Mouse (Mus musculus): ENCODE measurements around the gene Whamm. TPM values are rescaled to one million over a fixed set of nuclear protein-coding genes. Genes with fewer than 3 reads are reported as not detected.

Gene Whamm
- 10 to 100 TPM; 15.4 to 16.4 TPM for total RNA-seq (2023)

GRCm38 (mm10) chr7:81571108-81571940, at the start of gene Whamm:
Gene Whamm, plus strand, starts transcription at chr7:81571266.

DNA sequence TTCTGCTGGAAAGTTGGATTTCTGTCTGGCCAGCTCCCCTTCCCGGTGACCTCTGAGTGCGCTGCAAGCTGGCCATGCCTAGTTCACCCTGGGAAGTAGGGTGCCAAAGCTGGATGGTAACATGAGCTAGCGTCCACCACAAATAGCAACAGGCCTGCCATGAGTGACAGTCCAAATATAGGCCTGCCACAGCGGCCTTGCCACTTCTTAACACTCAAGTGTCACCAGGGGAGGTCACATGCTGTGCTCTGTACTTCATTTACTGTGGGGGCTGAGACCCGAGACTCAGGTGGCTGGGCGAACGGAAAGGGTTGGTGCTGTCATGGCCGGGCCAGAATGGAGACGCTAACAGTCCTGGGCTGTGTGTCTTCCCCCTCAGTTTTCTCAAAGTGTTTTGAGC, 4.2 kb upstream of the Whamm start, which contains the start of gene Fsd2:
Gene Fsd2 (minus strand): TSS at position 53 of the 400 bp plus-strand sequence.

Other genes starting within 250 kb of the Whamm start
- gene Rps17, start 226.0 kb upstream of the Whamm start, total RNA-seq (2023), result 100 to 1,000 TPM; 767 to 843 TPM
- gene Cpeb1, start 115.8 kb upstream of the Whamm start, total RNA-seq (2023), result not detected
- gene Ap3b2, start 77.3 kb upstream of the Whamm start, total RNA-seq (2023), result not detected
- not detected for gene BC048679, start 73.0 kb upstream of the Whamm start, total RNA-seq (2023)
- not detected for gene Fsd2, start 4.3 kb upstream of the Whamm start, total RNA-seq (2023)
- gene Homer2, start 136.3 kb downstream of the Whamm start, total RNA-seq (2023), result under 1 TPM; 0.22 to 0.69 TPM
- gene Ramac, start 191.7 kb downstream of the Whamm start, total RNA-seq (2023), result 10 to 100 TPM; 48.0 to 50.6 TPM
- gene 3110040N11Rik, start 218.2 kb downstream of the Whamm start, total RNA-seq (2023), result 1 to 10 TPM; 7.6 to 9.5 TPM